Mouse (Mus musculus) brain, embryonic 14.5 days (tissue): Measurements from ENCODE around the gene Ddc.

Source experiments
- CTCF ChIP-seq: fragments of 200-500 bp; IDR thresholded peaks from 2 replicates; pipeline ENCODE4 v1.5.1; 2012; ENCODE audit warnings: inconsistent platforms, mild to moderate bottlenecking, moderate library complexity, borderline replicate concordance; ENCODE audit not compliant: insufficient read depth, insufficient read length; ENCODE audit errors: extremely low read depth
- POLR2A ChIP-seq: fragments of 200-500 bp; IDR thresholded peaks from 2 replicates; pipeline ENCODE4 v1.6.1; 2012; ENCODE audit warnings: mild to moderate bottlenecking, inconsistent platforms, borderline replicate concordance; ENCODE audit not compliant: poor library complexity, insufficient read depth, insufficient read length, severe bottlenecking; ENCODE audit errors: extremely low read depth

- TF ChIP-seq CTCF (no peak), POLR2A (no peak)
These were observed 16.7 kb downstream of the Ddc start for GRCm38 (mm10) chr11:11881026-11881782.
